34 mouse cellular contexts compared by ENCODE assay signal in genomic region chr9:65407327-65407726, GRCm38 (mm10). TPM values are rescaled to one million over a fixed set of nuclear protein-coding genes. Genes with fewer than 3 reads are reported as not detected.
"Had no signal": no experiment of that assay in that cellular context is flagged by ENCODE, and none has a peak within 500 bp of the region (broad histone marks: within the 10 kb centered on the region; RNA-seq: fewer than 3 reads in every experiment).

No protein-coding gene starts in this region.

- H3K9me3 ChIP-seq: hindbrain, embryonic 13.5 days; hindbrain, embryonic 15.5 days; kidney, embryonic 15.5 days; limb, embryonic 10.5 days; limb, embryonic 12.5 days; liver, embryonic 13.5 days had no signal

- H3K4me2 ChIP-seq: heart, embryonic 11.5 days; hindbrain, embryonic 13.5 days; hindbrain, embryonic 15.5 days; kidney, embryonic 15.5 days; limb, embryonic 12.5 days; liver, embryonic 11.5 days; liver, embryonic 13.5 days had no signal

- H3K9ac ChIP-seq: hindbrain, embryonic 13.5 days; hindbrain, embryonic 15.5 days; kidney, embryonic 15.5 days; limb, embryonic 12.5 days; liver, embryonic 13.5 days had no signal

- H3K4me3 ChIP-seq: hindbrain, embryonic 13.5 days; hindbrain, embryonic 15.5 days; kidney, embryonic 15.5 days; limb, embryonic 10.5 days; limb, embryonic 12.5 days; liver, embryonic 13.5 days had no signal

- ATAC-seq: hindbrain, postnatal 0 days; intestine, embryonic 16.5 days had no signal

- H3K27me3 ChIP-seq: hindbrain, embryonic 13.5 days; hindbrain, embryonic 15.5 days; kidney, embryonic 15.5 days; limb, embryonic 12.5 days; liver, embryonic 13.5 days had no signal

- DNase-seq: gastrocnemius, postnatal 14 days; gastrocnemius, postnatal 36 days; heart, adult 18-20 months; heart, postnatal 14 days; heart, postnatal 36 days; layer of hippocampus, adult 9-11 months; layer of hippocampus, postnatal 36 days; liver; liver, embryonic 13.5 days had no signal

- H3K27ac ChIP-seq: hindbrain, embryonic 13.5 days; hindbrain, embryonic 15.5 days; hindbrain, postnatal 0 days; kidney, embryonic 15.5 days; kidney, postnatal 0 days; limb, embryonic 10.5 days; limb, embryonic 12.5 days; liver, embryonic 13.5 days had no signal

- H3K36me3 ChIP-seq: hindbrain, embryonic 13.5 days; hindbrain, embryonic 15.5 days; limb, embryonic 10.5 days; limb, embryonic 12.5 days; liver, embryonic 13.5 days had no signal

- H3K4me1 ChIP-seq: kidney, embryonic 15.5 days; limb, embryonic 10.5 days; limb, embryonic 12.5 days had no signal

RNA-seq across cellular contexts. Expression of gene Slc51b, which starts 15.4 kb away (rescaled TPM):
- total RNA-seq: gastrocnemius, adult 18-20 months; gastrocnemius, adult 8-10 months; gastrocnemius, postnatal 14 days; gastrocnemius, postnatal 36 days; heart, adult 18-20 months; heart, postnatal 14 days; heart, postnatal 36 days; hematopoietic stem cell, adult 5-6 weeks; hindbrain, postnatal 0 days; layer of hippocampus, adult 18-20 months; layer of hippocampus, adult 8-10 months; layer of hippocampus, postnatal 14 days; layer of hippocampus, postnatal 36 days; left cerebral cortex, adult 18-20 months; left cerebral cortex, adult 8-10 months; left cerebral cortex, postnatal 10 days; left cerebral cortex, postnatal 25 days had no signal
- polyA plus RNA-seq: gonadal fat pad, adult 2 months; heart, embryonic 11.5 days; heart, embryonic 14.5 days; heart, postnatal 0 days; hindbrain, embryonic 11.5 days; hindbrain, embryonic 13.5 days; hindbrain, embryonic 15.5 days; hindbrain, postnatal 0 days; limb, embryonic 10.5 days; limb, embryonic 12.5 days; limb, embryonic 14.5 days; liver, embryonic 11.5 days; liver, embryonic 13.5 days had no signal

RNA-seq across cellular contexts. Expression of gene Kbtbd13, which starts 15.9 kb away (rescaled TPM):
- polyA plus RNA-seq: hindbrain, embryonic 11.5 days had no signal

RNA-seq across cellular contexts. Expression of gene Ubap1l, which starts 46.5 kb away (rescaled TPM):
- total RNA-seq: heart, adult 18-20 months; hematopoietic stem cell, adult 5-6 weeks had no signal
- polyA plus RNA-seq: heart, embryonic 14.5 days; liver, embryonic 13.5 days had no signal
